Mouse (Mus musculus) kidney, adult 11 months (tissue): Measurements from ENCODE around the gene Ripk4.
A peak's percentile ranks its signal among the peaks of the same experiment; 100 is the strongest.

Source experiments
- DNase-seq: peaks from one replicate; pipeline ENCODE4 v3.0.0; 2022

Ripk4 gene

DNA sequence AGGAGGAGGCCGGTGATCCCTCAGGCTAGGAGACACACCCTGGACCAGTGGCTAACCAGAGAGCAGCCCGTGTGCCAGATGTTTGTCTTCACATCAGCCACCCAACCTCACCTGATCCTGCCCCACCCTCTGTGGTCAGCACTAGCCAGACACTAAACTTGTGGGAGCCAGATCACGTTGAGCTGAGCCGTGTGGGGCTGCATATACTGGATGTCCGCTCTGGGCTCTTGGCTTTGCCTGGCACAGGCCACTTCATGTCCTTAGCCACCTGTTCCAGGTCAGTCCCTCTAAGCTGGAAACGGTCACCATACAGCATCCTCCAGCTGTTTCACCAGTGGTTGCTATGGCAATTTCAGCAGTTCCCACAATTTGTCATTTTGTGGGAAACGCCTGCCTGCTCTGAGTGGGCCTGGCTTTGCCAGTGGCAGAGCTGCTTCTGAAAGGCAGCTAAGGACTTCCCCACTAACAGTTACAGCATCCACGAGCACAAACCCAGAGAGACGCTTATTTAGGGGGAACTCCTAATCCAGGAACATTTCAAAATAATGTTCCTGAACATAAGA, 28.7 kb downstream of the Ripk4 start:
- no peak for DNase-seq

DNA sequence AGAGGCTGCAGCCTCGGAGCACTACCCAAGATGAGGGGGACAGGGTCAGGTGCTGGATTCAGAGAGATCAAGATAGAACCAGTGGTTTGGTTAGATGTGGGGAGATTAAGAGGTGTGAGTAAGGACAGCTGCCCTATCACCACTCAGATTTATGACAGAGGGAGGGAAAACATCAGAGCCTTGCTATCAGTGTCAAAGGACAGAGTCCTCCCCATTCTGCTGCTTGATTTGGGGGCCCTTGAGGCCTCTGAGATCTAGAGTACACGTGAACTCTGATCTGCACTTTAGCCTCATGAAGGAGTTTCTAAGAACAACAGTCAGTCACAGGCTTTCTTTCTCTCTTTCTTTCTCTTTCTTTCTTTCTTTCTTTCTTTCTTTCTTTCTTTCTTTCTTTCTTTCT, 30.0 kb downstream of the Ripk4 start:
- DNase-seq, result no peak

DNA sequence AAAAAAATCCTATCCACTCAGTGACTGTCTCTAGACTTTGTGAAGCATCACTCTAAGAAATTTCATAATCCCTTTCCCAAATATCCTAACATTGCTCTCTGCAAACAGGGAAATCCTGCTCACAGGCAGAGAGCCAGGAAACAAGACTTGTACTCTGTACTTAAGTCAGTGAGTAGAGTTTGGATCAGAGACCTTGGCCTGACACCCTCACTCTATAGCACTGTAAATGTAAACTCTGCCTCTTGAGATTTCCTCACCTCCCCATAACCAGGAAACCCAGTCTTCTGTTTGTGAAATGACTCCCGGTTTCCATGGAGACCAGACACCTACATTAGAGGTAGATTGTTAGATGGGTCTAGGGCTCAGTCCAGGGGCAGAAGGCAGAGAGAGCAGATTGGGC, 33.3 kb downstream of the Ripk4 start:
- DNase-seq, result no peak

DNA sequence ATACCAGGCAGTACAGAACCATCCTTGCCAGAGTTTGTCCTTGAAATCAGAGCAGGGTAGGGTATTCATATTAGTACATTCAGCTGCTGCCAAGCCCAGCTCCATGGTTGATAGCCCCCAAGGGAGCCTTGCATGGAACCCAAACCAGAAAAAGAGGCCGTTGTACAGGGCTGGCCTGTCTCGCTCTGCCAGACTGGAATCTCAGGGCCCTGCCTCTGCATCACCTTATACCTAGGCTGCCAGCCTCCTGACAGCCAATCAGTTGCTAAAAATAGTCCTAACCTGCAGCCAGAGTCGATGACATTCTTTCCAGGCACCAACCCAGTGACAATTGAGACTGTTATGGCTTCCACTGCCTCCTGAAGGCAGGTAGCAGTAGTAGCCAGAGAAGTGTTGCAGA, 37.2 kb downstream of the Ripk4 start:
- peak; percentile 59 for DNase-seq

DNA sequence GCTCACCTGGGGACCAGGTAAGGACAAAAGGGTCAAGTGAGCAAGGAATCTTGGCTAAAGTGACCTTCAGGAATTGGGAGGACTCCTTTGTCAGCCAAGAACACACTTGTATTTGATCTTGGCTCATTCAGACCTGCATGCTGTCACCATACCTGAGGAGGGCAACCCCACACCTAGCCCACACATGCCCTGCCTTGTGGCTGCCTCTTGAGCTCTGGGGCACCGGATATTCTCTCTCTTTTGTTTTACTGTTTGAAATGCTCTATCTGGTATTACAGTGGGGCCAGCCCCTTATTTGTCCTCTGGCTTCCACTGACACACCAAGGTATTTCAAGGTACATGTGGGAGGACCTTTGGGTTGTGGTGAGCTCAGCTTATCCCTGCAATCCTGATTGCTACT, 43.5 kb downstream of the Ripk4 start:
- DNase-seq, result no peak

DNA sequence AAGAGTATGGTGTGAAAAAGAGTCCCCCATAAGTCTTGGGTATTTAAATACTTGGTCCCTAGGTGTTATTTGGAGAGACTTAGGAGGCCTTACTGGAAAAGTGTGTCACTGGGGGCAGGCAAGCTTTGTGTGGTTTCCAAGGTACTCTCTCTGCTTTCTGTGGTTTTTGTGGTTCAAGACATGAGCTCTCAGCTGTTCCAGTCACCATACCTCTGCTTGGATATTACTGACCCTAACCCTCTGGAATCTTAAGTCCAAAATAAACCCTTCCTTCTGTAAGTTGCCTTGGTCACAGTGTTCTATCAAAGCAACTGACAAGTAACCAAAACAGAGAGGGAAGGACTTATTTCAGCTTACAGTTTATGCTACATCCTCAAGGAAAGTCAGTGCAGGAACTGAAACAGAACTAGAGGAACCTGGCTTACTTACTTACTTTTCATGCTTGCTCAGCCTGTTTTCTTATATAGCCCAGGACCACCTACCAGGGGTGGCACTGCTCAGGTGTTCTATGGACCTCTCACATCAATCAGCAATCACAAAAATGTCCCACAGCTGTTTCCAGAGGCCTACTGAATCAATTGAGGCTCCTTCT, 44.1 kb downstream of the Ripk4 start:
- no peak for DNase-seq

DNA sequence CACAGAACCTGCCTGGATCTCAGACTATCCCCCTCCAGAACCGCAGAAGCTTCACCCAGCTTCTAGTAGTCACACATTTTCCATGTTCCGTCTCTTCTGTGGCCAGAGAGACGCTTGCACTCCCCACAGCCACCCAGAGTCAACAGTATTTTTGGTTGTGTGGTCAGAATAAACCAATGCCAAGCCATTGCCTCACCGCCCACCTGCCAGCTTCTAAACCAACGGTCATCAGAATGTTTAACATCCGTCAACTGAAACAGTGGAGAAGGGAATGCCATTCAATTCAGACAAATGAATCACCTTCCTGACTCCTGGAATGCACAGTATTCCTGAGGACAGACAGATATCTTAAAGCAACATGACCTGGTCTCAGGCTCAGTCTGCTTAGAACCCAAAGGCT, 47.0 kb downstream of the Ripk4 start:
- no peak for DNase-seq

DNA sequence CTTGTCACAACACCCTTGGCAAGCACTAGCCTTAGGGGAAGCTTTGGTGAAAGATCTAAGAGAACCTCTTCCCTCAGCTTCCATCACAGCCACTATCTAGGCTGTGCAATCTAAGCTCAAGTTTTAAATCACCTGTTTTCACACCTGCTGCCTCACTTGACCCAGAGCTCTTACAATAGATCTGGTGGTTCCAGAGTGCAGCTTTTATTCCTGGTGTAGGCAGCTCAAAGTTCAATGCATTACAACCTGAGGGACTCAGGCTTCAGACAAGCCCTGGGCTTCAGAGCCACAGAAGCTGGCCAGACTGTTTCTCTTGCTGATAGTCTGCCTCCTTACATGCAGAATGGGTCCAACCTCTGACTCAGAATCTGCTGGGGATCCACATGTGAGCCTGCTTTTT, 51.5 kb downstream of the Ripk4 start:
- DNase-seq, result no peak

DNA sequence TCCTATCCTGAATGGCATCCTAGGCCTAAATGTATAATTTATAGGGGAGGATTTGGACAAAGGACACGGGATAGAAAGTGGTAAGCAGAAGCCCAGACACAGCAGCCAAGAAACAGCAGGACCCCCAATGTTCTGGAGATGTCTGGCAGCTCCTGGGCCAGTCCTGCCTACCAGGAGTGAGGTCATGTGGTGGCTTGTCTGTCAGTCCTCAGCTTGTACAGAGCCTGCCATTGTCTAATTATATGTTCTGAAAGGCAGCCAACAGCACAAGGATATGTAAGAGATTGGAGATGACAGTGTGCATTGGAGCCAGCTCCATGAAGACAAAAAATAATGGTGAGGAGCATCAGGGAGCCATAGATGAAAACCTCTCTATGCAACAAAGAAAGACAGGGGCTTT, 61.7 kb downstream of the Ripk4 start:
- DNase-seq, result no peak

DNA sequence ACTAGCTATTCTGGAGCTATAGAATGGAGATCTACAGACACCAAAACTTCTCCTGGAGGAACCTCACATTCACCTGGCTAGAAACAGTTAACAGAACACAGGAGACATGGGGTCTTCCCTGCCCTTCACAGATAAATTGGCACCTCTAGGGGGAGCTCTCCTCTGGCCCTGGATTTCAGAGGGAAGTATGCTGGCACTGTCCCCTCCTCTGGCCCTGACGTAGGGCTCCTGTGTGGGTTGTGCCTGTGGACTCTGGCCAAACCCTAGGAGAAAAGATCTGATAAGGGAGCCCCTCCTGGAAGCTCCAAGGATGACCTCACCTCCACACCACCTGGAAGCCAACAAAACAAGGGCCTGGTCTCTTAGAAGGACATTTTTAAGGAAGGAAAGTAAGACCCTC, 65.8 kb downstream of the Ripk4 start:
- DNase-seq, result no peak

DNA sequence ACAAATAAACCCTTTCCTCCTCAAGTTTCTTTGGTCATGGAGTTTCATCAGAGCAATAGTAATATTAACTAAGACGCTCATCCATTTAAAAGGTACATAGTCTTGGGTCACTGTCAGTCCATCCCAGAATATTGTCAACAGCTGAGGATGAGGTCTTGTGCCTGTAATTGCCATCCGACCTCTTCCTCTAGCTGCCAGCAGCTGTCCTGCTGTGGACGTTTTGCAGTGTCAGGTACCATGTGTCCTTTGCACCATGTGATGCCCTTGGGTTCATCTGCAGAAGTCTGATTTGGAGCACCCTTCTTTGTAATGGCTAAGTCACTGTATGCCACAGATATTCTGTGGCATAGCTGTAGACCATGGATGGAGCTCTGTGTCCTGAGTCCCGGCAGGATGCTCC, 67.9 kb downstream of the Ripk4 start:
- DNase-seq, result no peak
